Mouse (Mus musculus) G1E (cell line): ENCODE results near the gene Zic3.

ENCODE experiments used
- CTCF ChIP-seq: IDR thresholded peaks from 2 replicates; pipeline ENCODE4 v1.5.1; 2012; ENCODE audit warnings: low read depth, low read length, inconsistent platforms, mixed read lengths
- GATA1 ChIP-seq: IDR thresholded peaks from 2 replicates; pipeline ENCODE4 v1.6.1; 2012; ENCODE audit warnings: borderline replicate concordance, low read length, inconsistent platforms, mixed read lengths
- GATA2 ChIP-seq: IDR thresholded peaks from 2 replicates; pipeline ENCODE4 v1.6.1; 2012; ENCODE audit warnings: low read depth, low read length, inconsistent platforms, borderline replicate concordance
- POLR2AphosphoS5 ChIP-seq: IDR thresholded peaks from 2 replicates; pipeline ENCODE4 v1.6.1; 2012; ENCODE audit warnings: low read depth, low read length, inconsistent platforms; ENCODE audit not compliant: insufficient replicate concordance
- TAL1 ChIP-seq: conservative IDR thresholded peaks from 2 replicates; pipeline ENCODE4 v1.6.1; 2012; ENCODE audit warnings: low read depth, low read length, inconsistent platforms, mixed read lengths

DNA sequence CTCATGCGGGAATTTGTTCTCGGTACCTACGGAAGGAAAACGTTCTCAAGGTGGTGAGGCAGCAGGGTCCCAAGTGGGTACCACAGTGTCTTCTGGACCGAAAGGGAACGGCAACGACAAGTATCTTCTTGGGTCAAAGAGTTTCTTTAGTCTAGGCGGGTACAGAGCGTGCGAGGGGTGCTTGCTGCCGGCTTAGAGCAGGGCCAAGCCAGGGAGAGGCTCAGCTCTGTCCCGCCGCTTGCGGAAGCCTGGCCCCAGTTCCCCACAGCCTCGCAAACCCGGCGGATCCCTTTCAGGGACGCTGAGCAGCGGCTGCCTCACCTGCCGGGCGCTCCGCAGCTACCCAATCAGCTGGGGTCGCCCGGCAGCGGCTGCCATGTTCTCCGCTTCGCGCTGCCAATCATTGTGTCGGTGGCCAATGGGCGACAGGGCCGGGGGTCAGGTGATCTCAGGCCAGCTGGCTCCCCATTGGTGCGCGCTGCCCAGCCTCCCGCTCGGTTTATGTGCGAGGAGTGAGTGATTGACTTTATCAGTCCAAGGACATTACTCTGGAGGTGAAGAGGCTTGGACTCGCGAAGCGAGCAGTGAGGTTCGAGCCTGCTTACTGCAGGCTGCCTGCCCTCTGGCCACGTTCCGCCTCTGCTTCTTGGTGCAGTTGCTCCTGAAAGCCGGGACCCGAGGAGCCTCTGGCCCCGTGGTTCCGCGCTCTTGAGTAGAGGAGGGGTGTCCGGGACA lies 7.8 kb downstream of the Zic3 start:
- TF ChIP-seq CTCF (no peak), GATA2 (no peak), TAL1 (no peak), GATA1 (no peak), POLR2AphosphoS5 (no peak)
